Comparison of ENCODE assay signal across 8 mouse cellular contexts in genomic region chr2:20967101-20967645, GRCm38 (mm10). TPM values are rescaled to one million over a fixed set of nuclear protein-coding genes. Genes with fewer than 3 reads are reported as not detected.
DNase-seq lines count a peak whose midpoint lies in the region; ATAC-seq and TF ChIP-seq lines count a peak whose summit lies in the region.

No protein-coding gene starts in this region.

- H3K4me3 ChIP-seq in C2C12 (ENCODE audit: insufficient read depth, poor library complexity, severe bottlenecking): peak overlapping the region; percentile 69
- H3K4me3 ChIP-seq in heart, adult 2 months: peak overlapping the region; percentile 68
- H3K4me3 ChIP-seq in kidney, embryonic 15.5 days (replicated peaks): peak overlapping the region; percentile 90
- peak overlapping the region; percentile 95 for H3K4me3 ChIP-seq in lung, embryonic 16.5 days (ENCODE audit: low read length)

- WGBS in heart, adult 2 months: 3% methylated on average over 13 of the region's 13 CpGs
- WGBS in kidney, embryonic 15.5 days: 2% methylated on average over 13 of the region's 13 CpGs
- WGBS in lung, embryonic 16.5 days: under 1% methylated on average over 13 of the region's 13 CpGs

- H3K9ac ChIP-seq in heart, adult 2 months (ENCODE audit: low read depth, low read length): peak overlapping the region; percentile 91
- peak overlapping the region; percentile 88 for H3K9ac ChIP-seq in kidney, embryonic 15.5 days
- peak overlapping the region; percentile 98 for H3K9ac ChIP-seq in lung, embryonic 16.5 days (ENCODE audit: low read length)

- intact Hi-C loops in heart, adult 2 months (cut with DNase I): loop anchor here (2.0 to 5.0 kb wide), 2 partner anchors 68 to 175 kb away; no protein-coding TSS in a partner anchor

- ATAC-seq in kidney, embryonic 15.5 days (replicated peaks; ENCODE audit: low FRiP score): no peak
- no peak for ATAC-seq in lung, embryonic 16.5 days (ENCODE audit: low read depth)
- ATAC-seq in inflammation-experienced regulatory T-cells, adult 6 months: no peak

- DNase-seq in MN1 (ENCODE audit: low spot score): peak; percentile 27
- peak; percentile 74 for DNase-seq in embryo, embryonic 10 days (ENCODE audit: low spot score)
- DNase-seq in heart, adult 2 months: peak; percentile 67 to 70
- peak; percentile 51 for DNase-seq in right cerebral cortex, postnatal 25 days

- H3K27me3 ChIP-seq in C2C12 (ENCODE audit: control insufficient read depth, insufficient read depth, insufficient read length): no peaks in the 10 kb centered on the region
- no peaks in the 10 kb centered on the region for H3K27me3 ChIP-seq in heart, adult 2 months (ENCODE audit: control insufficient read depth, insufficient read depth, low read length)
- no peaks in the 10 kb centered on the region for H3K27me3 ChIP-seq in kidney, embryonic 15.5 days
- no peaks in the 10 kb centered on the region for H3K27me3 ChIP-seq in lung, embryonic 16.5 days (ENCODE audit: control insufficient read depth, insufficient read depth, low read depth, low read length)

- TF ChIP-seq POLR2A in heart, adult 2 months (IDR thresholded peaks at IDR 0.05; ENCODE audit: insufficient read depth, low read depth, low read length): no peak

- peak overlapping the region; percentile 96 for H3ac ChIP-seq in C2C12 (ENCODE audit: control insufficient read depth, insufficient read length, low read depth)

- TF ChIP-seq CTCF in C2C12 (IDR thresholded peaks at IDR 0.05; ENCODE audit: control insufficient read depth, insufficient read depth, insufficient read length): no peak
- no peak for TF ChIP-seq CTCF in heart, adult 2 months (IDR thresholded peaks at IDR 0.05)

- peak overlapping the region; percentile 82 for H3K4me2 ChIP-seq in kidney, embryonic 15.5 days
- peak overlapping the region; percentile 60 for H3K4me2 ChIP-seq in lung, embryonic 16.5 days (ENCODE audit: low read depth, low read length)

- H3K36me3 ChIP-seq in C2C12 (ENCODE audit: control insufficient read depth, insufficient read depth): peaks cover 11% of the 10 kb centered on the region
- H3K36me3 ChIP-seq in heart, adult 2 months (ENCODE audit: control insufficient read depth, insufficient read depth, low read length): peaks cover 3% of the 10 kb centered on the region
- no peaks in the 10 kb centered on the region for H3K36me3 ChIP-seq in kidney, embryonic 15.5 days
- no peaks in the 10 kb centered on the region for H3K36me3 ChIP-seq in lung, embryonic 16.5 days (ENCODE audit: control insufficient read depth, insufficient read depth, low read length)

- TF ChIP-seq EP300 in heart, adult 2 months (IDR thresholded peaks at IDR 0.05; ENCODE audit: insufficient read depth, low read depth, low read length): no peak

- peaks cover 58% of the 10 kb centered on the region for H3K79me3 ChIP-seq in C2C12 (ENCODE audit: low read depth)

- no peaks in the 10 kb centered on the region for H3K9me3 ChIP-seq in kidney, embryonic 15.5 days (replicated peaks)
- no peaks in the 10 kb centered on the region for H3K9me3 ChIP-seq in lung, embryonic 16.5 days (ENCODE audit: control insufficient read depth, low read length)

- peaks cover 8% of the 10 kb centered on the region for H3K4me1 ChIP-seq in heart, adult 2 months (ENCODE audit: control insufficient read depth, insufficient read depth, low read length)
- H3K4me1 ChIP-seq in kidney, embryonic 15.5 days: peaks cover 37% of the 10 kb centered on the region
- H3K4me1 ChIP-seq in lung, embryonic 16.5 days (replicated peaks; ENCODE audit: control insufficient read depth, insufficient read depth, low read length): peaks cover 37% of the 10 kb centered on the region

- H3K27ac ChIP-seq in heart, adult 2 months: peak overlapping the region; percentile 92
- H3K27ac ChIP-seq in kidney, embryonic 15.5 days: peak overlapping the region; percentile 99
- H3K27ac ChIP-seq in lung, embryonic 16.5 days (ENCODE audit: low read length): peak overlapping the region; percentile 99

- H3K79me2 ChIP-seq in C2C12 (ENCODE audit: control insufficient read depth, insufficient read depth): peaks cover 64% of the 10 kb centered on the region
- peaks cover 2% of the 10 kb centered on the region; the same call in 1 of the 2 replicates for H3K79me2 ChIP-seq in heart, adult 2 months (replicated peaks; ENCODE audit: control insufficient read depth, insufficient read depth, low read length)

TF ChIP-seq in C2C12, 6 proteins besides CTCF, POLR2A, EP300 and RAD21:
- TF ChIP-seq MYOD1 (IDR thresholded peaks at IDR 0.05; ENCODE audit: control insufficient read depth, insufficient read length, low read depth) (no peak), MYOG (IDR thresholded peaks at IDR 0.05; ENCODE audit: control insufficient read depth, extremely low read depth, insufficient read length) (no peak), MAX (IDR thresholded peaks at IDR 0.05) (no peak), FOSL1 (IDR thresholded peaks at IDR 0.05; ENCODE audit: insufficient read depth, low read length, poor library complexity, severe bottlenecking) (no peak), CEBPB (IDR thresholded peaks at IDR 0.05; ENCODE audit: low read depth) (no peak), USF1 (IDR thresholded peaks at IDR 0.05; ENCODE audit: low read depth) (no peak)

RNA-seq across cellular contexts. Expression of gene Arhgap21, which starts 1.5 kb away (rescaled TPM):
- polyA plus RNA-seq in C2C12 (2012; fragmentation: generic; extraction: Trizol): 15.9 TPM
- 10 to 100 TPM; 65.2 to 74.5 TPM for total RNA-seq in heart, adult 2 months (2021)
- 18.1 and 27.9 TPM in 2 replicates for polyA plus RNA-seq in heart, adult 2 months (2012; rRNA removed)
- polyA plus RNA-seq in kidney, embryonic 15.5 days (2015; fragmentation: Nextera tagmentation; extraction: Ambion mirVana): 11.3 and 12.7 TPM in 2 replicates
- 10.5 and 11.1 TPM in 2 replicates for polyA plus RNA-seq in lung, embryonic 16.5 days (2015; fragmentation: Nextera tagmentation; extraction: Ambion mirVana)
- polyA plus RNA-seq in inflammation-experienced regulatory T-cells, adult 6 months (2017; shearing (Covaris generic)): 1 to 10 TPM; 1.2 to 2.2 (median 1.3) TPM
